Mouse (Mus musculus) C2C12 (cell line): ENCODE results near the gene Cnot8. TPM values are rescaled to one million over a fixed set of nuclear protein-coding genes. Genes with fewer than 3 reads are reported as not detected.

ENCODE experiments used
- H3K27me3 ChIP-seq: one replicate; pipeline ENCODE4 v1.6.1; 2011; ENCODE audit not compliant: control insufficient read depth, insufficient read depth, insufficient read length
- H3K36me3 ChIP-seq: one replicate; pipeline ENCODE4 v1.6.1; 2011; ENCODE audit not compliant: control insufficient read depth, insufficient read depth
- H3K4me3 ChIP-seq: one replicate; pipeline ENCODE4 v1.5.1; 2011; ENCODE audit warnings: mild to moderate bottlenecking, control low read depth; ENCODE audit not compliant: poor library complexity, insufficient read depth, severe bottlenecking
- H3K79me2 ChIP-seq: one replicate; pipeline ENCODE4 v1.6.1; 2011; ENCODE audit not compliant: control insufficient read depth, insufficient read depth
- H3K79me3 ChIP-seq: one replicate; pipeline ENCODE4 v1.6.1; 2011; ENCODE audit warnings: low read depth, control low read depth
- H3ac ChIP-seq: one replicate; pipeline ENCODE3; 2011; ENCODE audit warnings: low read depth; ENCODE audit not compliant: control insufficient read depth, insufficient read length
- CEBPB ChIP-seq: IDR thresholded peaks from one replicate; pipeline ENCODE4 v1.6.1; 2011; ENCODE audit warnings: low read depth, mild to moderate bottlenecking, control low read depth, moderate library complexity
- CTCF ChIP-seq: IDR thresholded peaks from one replicate; pipeline ENCODE4 v1.5.1; 2011; ENCODE audit not compliant: control insufficient read depth, insufficient read depth, insufficient read length
- FOSL1 ChIP-seq: IDR thresholded peaks from one replicate; pipeline ENCODE4 v1.8.0; 2011; ENCODE audit warnings: mild to moderate bottlenecking, low read length; ENCODE audit not compliant: poor library complexity, insufficient read depth, severe bottlenecking
- MAX ChIP-seq: IDR thresholded peaks from one replicate; pipeline ENCODE4 v1.6.1; 2011; ENCODE audit warnings: mild to moderate bottlenecking, control low read depth
- MYOD1 ChIP-seq: IDR thresholded peaks from one replicate; pipeline ENCODE4 v1.6.1; 2011; ENCODE audit warnings: low read depth; ENCODE audit not compliant: control insufficient read depth, insufficient read length
- MYOG ChIP-seq: IDR thresholded peaks from one replicate; pipeline ENCODE4 v1.6.1; 2011; ENCODE audit not compliant: control insufficient read depth, insufficient read length; ENCODE audit errors: extremely low read depth
- USF1 ChIP-seq: IDR thresholded peaks from one replicate; pipeline ENCODE4 v1.6.1; 2011; ENCODE audit warnings: low read depth, mild to moderate bottlenecking, control low read depth, moderate library complexity
- polyA plus RNA-seq: library from polyadenylated mRNA; unstranded; fragments of >200 nt; fragmentation: generic; extraction: Trizol; gene quantifications from one replicate; pipeline ENCODE4 v1.2.1, GENCODE M21; 2012; ENCODE audit warnings: missing spikeins

Cnot8 gene
- polyA plus RNA-seq, 1 experiment = 44.6 TPM

DNA sequence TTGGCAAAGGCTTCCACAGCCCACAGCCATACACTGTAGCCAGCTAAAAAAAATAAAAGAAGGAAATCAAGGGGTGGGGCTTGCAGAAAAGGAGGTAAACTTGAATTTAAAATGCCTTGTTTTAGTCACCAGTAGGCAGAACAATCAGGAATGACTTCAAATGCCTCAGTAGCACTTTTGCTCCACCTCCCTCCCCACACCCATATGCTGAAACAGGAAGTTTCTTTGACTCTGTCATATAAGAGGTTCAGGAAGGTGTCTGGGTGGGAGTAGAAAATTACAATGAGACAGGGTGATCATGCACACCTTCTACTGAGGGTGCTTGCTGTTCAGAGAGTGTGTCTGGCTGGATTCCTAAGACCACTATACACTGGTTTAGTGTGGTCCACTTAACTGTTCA is 30.9 kb downstream of the Cnot8 start:
- H3K36me3 ChIP-seq = peaks cover 90% of the 10 kb centered on the region
- H3ac ChIP-seq = no peak overlapping the region
- H3K4me3 ChIP-seq = no peak overlapping the region

DNA sequence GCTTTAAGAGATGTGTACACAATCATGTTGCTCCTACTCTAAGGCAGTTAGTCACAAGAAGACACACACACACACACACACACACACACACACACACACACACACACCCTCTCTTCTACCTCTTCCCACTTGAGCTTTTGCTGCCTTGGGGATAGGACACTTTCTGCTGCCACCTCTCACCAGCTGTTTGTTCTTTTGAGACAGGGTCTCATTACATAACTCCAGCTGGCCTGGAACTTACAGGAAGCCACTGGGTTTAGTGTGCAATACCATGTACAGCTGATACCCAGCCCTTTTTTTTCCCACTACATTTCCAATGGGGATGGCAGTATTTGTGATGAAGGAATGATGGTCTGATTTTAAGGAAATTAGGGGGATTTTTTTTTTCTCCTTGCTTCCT is 31.3 kb downstream of the Cnot8 start:
- Histone ChIP-seq H3K36me3 (peaks cover 90% of the 10 kb centered on the region), H3K4me3 (no peak overlapping the region), H3ac (no peak overlapping the region), H3K79me2 (no peaks in the 10 kb centered on the region), H3K27me3 (no peaks in the 10 kb centered on the region), H3K79me3 (no peaks in the 10 kb centered on the region)
- TF ChIP-seq MYOG (no peak), MAX (no peak), MYOD1 (no peak), USF1 (no peak), CEBPB (no peak), CTCF (no peak), FOSL1 (no peak)

More for the DNA sequence above, 30.9 kb downstream of the Cnot8 start:
- Histone ChIP-seq H3K79me2 (no peaks in the 10 kb centered on the region), H3K79me3 (no peaks in the 10 kb centered on the region), H3K27me3 (no peaks in the 10 kb centered on the region)
- no peak for TF ChIP-seq MYOG
- TF ChIP-seq MYOD1 = no peak
- TF ChIP-seq MAX = no peak
- no peak for TF ChIP-seq CEBPB
- TF ChIP-seq CTCF = no peak
- no peak for TF ChIP-seq FOSL1
- TF ChIP-seq USF1 = no peak

DNA sequence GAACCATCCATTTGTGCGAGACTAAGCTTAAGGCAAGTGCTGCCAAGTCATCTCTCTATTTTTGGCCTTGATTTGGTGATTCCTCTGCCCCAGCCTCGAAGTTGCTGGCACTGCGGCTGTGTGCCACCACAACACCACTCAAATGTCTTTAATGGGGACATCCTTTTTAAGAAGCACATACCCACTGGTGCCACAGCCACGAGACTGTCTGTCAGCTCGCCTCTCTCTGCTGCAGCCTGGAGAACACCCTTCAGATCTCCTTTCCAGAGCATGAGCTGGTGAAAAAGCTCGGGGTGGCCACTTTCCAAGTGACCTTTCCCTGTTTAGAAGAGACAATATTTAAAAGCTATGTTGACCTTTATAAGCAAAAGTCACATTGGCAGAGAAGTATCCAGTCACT is 32.7 kb downstream of the Cnot8 start:
- no peaks in the 10 kb centered on the region for H3K27me3 ChIP-seq
- no peaks in the 10 kb centered on the region for H3K79me3 ChIP-seq
- no peak for TF ChIP-seq MYOG
- no peak for TF ChIP-seq CTCF
- no peak for TF ChIP-seq CEBPB
- no peak for TF ChIP-seq FOSL1
- TF ChIP-seq USF1 = no peak
- TF ChIP-seq MYOD1 = no peak
- no peak for TF ChIP-seq MAX
- H3ac ChIP-seq = no peak overlapping the region
- no peak overlapping the region for H3K4me3 ChIP-seq
- H3K79me2 ChIP-seq = no peaks in the 10 kb centered on the region
- peaks cover 92% of the 10 kb centered on the region for H3K36me3 ChIP-seq

DNA sequence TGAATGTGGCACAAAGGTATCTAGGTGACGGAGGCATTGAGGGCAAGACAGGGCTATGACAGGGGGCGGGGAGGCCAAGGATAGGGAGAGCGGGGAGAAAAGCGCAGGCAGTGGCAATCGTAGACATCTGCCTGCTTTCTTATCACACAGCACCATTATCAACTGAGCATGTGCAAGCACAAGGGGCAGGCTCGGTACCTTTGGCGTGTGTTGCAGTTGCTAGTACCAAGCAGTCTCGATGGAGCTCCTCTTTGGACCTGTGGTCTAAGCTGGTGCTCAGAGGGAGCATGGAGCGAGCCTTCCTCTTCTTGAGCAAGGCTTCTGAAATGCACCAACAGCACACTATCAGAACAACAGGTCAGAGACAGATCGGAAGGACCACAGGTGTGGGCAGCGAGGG is 34.9 kb downstream of the Cnot8 start:
- H3ac ChIP-seq = no peak overlapping the region
- H3K79me3 ChIP-seq = no peaks in the 10 kb centered on the region
- TF ChIP-seq MAX (no peak), MYOG (no peak), MYOD1 (no peak), CEBPB (no peak), CTCF (no peak), FOSL1 (no peak), USF1 (no peak)
- H3K79me2 ChIP-seq = no peaks in the 10 kb centered on the region
- H3K4me3 ChIP-seq = no peak overlapping the region
- H3K27me3 ChIP-seq = no peaks in the 10 kb centered on the region
- H3K36me3 ChIP-seq = peaks cover 93% of the 10 kb centered on the region

DNA sequence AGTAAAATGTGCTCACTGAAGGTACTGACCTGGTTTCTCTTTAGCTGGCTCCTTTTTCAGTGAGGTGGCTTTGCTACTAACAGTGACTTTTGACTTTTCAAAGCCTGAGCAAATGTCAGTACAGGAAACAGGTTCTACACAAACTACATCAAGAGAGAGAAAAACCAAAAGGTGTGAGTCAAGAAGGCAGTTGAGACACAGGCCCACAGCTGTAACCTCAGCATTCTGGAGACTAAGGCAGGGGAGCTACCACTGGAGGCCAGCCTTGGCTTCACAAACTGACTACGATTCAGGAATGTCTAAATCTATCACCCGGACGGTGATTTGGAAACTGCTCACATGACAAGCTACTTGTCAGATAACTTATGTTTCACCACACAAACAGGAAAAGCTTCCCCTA is 35.5 kb downstream of the Cnot8 start:
- Histone ChIP-seq H3K4me3 (no peak overlapping the region), H3K36me3 (peaks cover 92% of the 10 kb centered on the region), H3K79me2 (no peaks in the 10 kb centered on the region), H3K79me3 (no peaks in the 10 kb centered on the region), H3ac (no peak overlapping the region), H3K27me3 (no peaks in the 10 kb centered on the region)
- no peak for TF ChIP-seq CTCF
- no peak for TF ChIP-seq MAX
- no peak for TF ChIP-seq FOSL1
- TF ChIP-seq MYOG = no peak
- TF ChIP-seq CEBPB = no peak
- no peak for TF ChIP-seq MYOD1
- no peak for TF ChIP-seq USF1

DNA sequence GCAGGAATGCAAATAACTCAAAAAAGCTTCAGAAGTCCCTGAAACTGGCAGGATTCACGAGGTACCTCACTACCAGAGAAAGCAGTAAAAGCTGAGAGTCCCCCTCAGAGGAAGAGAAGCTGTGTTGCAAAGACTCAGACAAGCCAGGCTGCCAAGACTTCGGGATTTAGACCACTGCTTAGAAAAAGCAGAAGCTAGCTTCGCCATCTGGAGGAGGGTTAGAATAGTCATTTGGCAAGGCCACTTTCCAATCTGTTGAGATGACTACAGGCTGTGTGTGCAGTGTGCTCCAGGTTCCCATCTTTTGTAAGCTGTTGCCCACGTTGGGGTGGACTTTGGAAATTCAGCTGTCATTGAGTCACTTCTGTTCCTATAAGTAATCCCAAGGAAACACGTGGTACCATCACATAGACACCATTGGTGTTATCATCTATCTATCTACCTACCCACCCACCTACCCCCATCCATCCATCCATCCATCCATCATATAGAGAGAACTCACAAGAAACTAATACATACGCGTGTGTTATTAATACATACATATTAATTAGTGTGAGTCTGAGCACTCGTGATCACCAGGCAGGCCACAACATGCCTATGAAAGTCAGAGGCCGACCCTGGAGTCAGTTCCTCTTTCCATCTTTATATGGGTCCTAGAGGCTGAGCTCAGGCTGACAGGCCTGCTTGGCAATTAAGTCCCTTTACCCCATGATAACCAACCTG is 39.9 kb downstream of the Cnot8 start:
- Histone ChIP-seq H3K36me3 (peaks cover 86% of the 10 kb centered on the region), H3ac (no peak overlapping the region)
- no peak for TF ChIP-seq MYOD1
- no peak for TF ChIP-seq USF1
- no peak for TF ChIP-seq CTCF
- TF ChIP-seq MAX = no peak
- no peak for TF ChIP-seq CEBPB
- TF ChIP-seq FOSL1 = no peak

More for the DNA sequence above, 39.9 kb downstream of the Cnot8 start:
- H3K27me3 ChIP-seq = no peaks in the 10 kb centered on the region
- H3K4me3 ChIP-seq = no peak overlapping the region
- no peaks in the 10 kb centered on the region for H3K79me2 ChIP-seq
- H3K79me3 ChIP-seq = no peaks in the 10 kb centered on the region
